Mouse (Mus musculus) mature B cell (primary cell): ENCODE measurements around the gene Pa2g4.
"Not testable (repeated sequence)": the region's sequence is repeated elsewhere in the genome, so short reads cannot be mapped to it uniquely, and the experiment has no call there.

Source experiments
- in situ Hi-C: fragments of 300-500 bp; cut with MboI; formaldehyde crosslinking; loops from 2 replicates; pipeline ENCODE4 v1.14.3; 2019

Pa2g4 gene

DNA sequence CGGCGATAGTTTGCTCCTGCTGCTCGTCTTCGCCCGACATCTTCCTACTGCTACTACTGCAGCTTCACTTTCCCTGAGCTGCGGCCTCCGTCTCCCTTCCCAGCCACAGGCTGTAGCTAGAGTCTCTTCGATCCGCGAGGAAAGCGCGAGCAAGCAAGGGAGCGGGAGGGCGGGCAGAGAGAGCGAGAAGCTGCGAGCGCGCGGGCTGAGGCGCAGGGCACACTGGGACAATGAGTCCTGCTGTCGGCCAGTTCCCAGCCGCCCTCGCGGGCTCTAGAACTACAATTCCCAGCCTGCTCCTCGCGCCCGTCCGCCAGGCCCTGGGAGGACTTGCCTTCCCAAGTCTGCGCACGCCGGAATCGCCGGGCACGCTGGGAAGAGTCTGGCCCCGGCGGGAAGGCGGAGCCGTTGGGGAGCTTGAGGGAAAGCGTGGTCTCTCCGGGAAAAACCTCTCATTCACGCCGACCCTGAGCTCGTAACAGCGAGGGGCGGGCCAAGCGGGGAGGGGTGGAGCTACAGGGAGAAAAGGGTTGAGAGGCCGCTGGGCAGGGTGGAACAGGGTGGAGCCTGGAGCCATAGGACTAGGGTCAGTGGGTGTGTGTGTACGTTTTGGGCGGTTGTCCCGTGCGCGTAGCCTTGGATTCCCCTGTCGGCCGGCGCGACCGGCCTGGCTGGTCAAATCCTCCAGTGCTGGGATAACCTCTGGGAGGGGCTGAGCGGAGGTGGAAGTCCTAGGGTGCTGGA lies at the start of gene Pa2g4:
TSS of gene Pa2g4 (minus strand) at position 200 of the 744 bp plus-strand sequence.
- in situ Hi-C loops, result no loop called here

DNA sequence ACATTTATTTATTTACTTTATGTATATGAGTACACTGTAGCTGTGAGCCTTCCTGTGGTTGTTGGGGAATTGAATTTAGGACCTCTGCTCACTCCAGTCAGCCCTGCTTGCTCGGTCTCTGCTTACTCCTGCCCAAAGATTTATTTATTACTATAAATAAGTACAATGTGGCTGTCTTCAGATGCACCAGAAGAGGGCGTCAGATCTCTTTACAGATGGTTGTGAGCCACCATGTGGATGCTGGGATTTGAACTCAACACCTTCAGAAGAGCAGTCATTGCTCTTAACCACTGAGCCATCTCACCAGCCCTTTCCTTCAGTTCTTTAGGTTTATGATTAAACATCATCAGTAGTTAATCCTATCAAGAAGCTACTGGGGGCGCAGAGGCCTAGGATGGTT lies 49.1 kb upstream of the Pa2g4 start:
- in situ Hi-C loops, result no loop called here

DNA sequence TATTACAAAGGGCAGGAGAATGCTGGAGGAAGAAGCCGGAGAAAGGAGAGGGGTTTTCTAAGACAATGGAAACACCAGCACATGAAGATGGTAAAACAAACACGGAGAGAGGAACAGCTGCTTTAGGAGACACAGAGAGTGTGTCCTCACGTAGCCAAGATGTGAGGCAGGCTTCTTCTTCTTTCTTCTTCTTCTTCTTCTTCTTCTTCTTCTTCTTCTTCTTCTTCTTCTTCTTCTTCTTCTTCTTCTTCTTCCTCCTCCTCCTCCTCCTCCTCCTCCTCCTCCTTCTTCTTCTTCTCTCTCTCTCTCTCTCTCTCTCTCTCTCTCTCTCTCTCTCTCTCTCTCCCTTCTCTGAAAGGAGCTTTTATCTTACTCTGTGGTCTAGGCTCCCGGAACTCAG lies 48.0 kb upstream of the Pa2g4 start:
- in situ Hi-C loops, result not testable (repeated sequence)

DNA sequence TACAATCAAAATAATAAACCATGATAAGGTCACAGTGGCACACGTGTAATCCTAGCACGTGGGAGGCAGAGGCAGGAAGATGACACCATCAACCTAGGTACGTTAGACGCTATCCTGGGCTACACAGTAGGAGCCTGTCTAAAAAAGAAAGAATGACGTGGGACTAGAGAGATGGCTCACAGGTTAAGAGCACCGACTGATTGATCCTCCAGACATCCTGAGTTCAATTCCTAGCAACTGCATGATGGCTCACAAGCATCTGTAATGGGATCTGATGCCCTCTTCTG lies 47.3 kb upstream of the Pa2g4 start:
- in situ Hi-C loops, result no loop called here

DNA sequence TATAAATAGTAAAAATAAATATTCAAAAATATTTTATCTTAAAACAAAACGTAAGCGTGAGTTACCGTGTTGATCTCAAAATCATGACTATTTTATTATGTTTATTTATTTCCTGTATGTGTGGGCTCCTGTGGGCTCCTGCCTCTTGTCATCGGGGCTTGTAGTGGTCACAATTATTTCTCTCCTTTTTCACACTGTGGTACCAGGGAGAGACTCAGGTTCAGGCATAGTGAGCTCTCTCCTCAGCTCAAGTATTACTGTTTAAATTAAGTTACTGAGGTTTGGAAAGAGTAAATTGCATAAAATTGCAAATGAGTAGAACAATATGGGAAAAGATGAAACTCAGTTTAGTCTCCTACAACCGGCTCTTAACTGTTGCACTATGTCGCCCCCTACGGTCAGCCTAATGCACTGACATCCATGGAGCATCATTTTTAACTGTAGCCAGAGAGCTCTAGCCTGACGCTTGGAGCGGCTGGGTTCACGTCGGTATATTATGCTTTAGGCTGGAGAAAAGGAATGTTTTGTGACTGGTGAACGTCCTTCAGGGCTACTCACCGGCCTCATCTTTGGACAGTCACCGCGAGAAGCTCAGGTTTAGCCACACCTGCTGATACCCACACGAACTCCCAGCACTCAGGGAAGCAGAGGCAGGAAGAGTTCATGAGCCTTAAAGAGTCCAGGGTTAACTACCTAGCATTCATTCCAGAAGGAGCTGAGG lies 46.8 kb upstream of the Pa2g4 start:
- in situ Hi-C loops, result no loop called here

DNA sequence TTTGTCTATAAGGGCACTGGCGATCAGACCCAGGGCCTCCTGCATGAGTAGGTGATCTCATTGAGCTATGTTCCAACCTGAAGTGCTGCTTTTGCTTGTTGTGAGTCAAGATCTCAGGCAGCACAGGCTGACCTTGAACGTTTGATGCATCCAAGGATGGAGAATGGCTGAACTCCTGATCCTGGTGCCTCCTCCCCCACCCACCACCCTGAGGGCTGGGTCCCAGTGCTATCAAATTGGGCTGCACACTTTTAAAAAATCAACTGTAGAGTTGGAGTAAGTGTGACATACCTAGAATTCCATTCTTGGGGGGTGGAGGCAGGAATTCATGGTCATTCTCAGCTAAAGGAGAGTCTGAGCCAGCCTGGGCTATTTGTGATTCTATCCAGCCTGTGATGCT lies 40.7 kb upstream of the Pa2g4 start:
- in situ Hi-C loops, result no loop called here

DNA sequence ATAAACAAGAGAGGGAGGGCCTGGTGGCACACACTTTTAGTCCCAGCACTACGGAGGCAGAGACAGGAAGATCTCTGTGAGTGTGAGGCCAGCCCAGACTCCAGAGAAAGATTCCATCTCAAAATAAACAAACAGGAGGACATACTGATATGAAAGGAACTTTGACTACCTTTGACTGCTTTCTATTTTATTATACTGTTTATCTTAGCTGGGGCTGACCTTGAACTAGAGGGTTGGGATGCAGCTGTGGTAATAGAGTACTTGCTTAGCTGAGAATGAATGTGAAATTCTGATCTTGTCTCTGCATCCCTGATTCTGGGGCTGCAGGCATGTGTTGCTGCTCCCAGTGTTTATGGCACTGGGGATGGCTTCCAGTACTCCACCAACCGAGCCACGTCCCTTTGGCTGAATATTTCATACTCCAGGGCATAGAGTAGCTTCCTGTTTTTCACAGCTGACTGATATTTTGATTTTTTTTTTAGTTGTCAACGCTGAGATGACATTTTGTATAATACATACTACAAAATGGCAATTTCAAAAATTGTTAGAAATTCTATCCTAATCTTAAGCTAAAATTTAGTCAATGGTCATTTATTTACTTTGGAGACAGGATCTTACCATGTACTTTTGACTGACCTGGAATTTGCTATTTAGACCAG lies 36.8 kb upstream of the Pa2g4 start:
- in situ Hi-C loops, result no loop called here

DNA sequence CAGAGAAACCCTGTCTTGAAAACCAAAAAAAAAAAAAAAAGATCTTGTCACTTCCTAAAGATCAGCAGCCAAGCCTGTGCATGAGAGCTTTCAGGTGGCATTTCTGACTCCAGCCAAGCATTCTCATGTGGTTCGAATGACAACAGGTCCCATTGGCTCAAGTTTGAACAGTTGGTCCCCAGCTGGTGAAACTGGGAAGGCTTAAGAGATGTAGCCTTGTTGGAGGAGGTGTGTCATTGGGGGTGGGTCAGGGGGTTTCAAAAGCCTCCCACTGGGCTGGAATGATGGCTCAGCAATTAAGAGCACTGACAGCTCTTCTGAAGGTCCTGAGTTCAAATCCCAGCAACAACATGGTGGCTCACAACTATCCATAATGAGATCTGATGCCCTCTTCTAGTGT lies 35.7 kb upstream of the Pa2g4 start:
- in situ Hi-C loops, result no loop called here

DNA sequence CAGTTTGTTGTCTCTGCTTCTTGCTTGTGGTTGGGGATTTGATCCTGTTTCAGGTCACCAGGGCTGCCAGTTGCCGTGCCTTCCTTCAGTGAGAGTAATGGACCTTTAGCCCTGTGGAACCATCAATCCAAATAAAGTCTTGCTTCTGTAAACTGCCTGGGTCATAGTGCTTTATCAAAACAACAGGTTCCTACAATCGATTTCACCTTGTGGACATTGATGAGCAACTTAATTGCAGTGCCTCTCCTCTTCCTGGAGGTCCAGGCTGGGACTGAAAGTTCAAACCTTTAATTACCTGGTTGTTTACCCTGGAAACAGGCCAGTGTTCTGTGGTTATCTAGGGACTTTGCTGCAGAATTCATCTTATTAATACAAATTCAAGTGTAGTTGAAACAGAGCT lies 32.7 kb upstream of the Pa2g4 start:
- in situ Hi-C loops, result no loop called here

DNA sequence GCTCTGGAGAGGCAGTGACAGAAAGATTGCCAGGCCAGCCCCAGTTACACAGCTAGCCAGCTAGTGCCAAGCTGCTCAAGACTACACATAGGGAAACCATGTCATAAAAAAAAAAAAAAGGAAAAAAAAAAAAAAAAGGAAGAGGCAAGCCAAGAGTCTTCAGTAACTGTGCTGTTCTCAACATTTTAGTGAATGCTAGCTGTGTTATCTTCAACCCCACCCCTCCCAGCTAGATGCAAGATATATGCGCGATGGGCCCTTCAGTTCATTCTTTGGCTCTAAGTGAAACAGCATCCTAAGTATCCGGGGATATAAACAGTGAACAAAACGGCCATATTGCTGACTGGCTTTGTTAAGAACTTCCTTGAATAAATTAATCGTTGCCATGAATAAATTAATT lies 27.0 kb upstream of the Pa2g4 start:
- in situ Hi-C loops, result no loop called here

DNA sequence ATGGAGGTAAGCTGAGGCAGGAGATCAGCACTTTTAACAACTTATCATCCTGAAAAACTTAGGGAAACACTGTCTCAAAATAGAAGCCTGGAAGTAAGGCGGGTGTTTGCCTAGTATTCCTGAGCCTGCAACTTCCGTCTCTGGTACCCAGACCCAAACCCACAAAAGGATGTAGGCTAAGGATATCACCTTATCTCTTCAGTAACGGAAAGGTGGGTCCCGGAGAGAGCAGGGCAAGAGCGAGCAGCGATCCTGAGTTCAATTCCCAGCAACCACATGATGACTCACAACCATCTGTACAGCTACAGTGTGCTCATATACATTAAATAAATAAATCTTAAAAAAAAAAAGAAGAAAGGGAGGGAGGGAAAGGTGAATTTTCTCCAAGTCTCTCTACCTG lies 25.6 kb upstream of the Pa2g4 start:
- in situ Hi-C loops, result no loop called here

DNA sequence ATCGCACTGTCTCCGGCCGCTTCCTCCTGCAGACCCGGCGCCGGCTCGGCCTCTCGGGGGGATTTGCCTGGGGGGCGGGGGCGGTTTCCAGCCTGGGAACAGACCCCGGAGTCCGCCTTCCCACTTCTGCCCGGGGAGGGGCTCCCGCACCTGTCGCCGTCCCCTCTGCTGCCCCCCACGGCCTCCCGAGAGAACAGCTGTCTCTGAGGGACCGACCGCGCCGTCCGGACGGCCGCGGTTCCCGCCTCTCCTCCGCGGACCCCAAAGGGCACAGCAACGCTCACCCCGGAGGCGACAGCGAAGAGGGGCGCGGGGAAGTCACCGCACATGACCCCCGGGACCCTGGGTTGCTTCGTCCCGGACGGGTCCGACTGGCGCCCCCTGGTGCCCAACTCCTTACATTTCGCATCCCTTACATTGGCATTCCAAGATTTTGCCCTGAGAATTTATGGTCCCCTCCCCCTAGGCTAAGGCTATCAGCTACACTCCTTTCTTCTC lies 24.5 kb upstream of the Pa2g4 start:
- in situ Hi-C loops, result no loop called here

DNA sequence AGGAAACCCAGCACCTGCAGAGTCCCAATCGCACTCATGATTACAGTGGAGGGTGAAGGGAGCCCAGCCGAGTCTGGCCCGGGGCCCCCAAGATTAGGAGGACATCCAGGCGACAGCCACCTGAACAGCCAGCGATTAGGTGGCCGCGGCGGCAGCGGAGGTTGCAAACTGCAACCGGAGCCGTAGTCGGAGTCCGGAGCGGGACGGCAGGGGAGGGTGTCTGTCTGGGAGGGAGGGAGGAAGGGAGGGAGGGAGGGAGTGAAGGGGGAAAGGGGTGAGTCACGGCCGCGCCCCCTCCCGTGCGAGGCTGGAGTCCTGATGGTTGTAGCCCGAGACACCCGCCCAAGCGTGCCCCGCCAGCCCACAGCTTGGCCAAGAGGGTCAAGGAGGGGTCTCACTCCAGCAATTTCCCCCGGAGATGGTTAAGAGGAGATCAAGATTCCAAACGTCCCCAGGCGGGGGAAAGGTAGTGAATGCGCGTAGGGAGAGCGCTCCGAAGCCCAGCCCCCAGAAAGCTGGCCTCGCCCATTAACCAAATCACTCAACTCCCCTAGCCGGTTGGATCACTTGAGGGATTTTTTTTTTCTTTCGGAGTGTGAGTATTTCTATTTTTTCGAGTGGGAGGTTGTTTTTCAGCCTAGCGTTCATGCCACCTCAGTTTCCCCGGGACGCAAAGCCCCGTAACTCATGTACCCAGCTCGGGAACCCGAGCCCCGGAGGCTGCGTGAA lies 23.8 kb upstream of the Pa2g4 start, which contains the start of gene Erbb3:
TSS of gene Erbb3 (minus strand) at position 189 of the 729 bp plus-strand sequence.
- in situ Hi-C loops, result no loop called here

DNA sequence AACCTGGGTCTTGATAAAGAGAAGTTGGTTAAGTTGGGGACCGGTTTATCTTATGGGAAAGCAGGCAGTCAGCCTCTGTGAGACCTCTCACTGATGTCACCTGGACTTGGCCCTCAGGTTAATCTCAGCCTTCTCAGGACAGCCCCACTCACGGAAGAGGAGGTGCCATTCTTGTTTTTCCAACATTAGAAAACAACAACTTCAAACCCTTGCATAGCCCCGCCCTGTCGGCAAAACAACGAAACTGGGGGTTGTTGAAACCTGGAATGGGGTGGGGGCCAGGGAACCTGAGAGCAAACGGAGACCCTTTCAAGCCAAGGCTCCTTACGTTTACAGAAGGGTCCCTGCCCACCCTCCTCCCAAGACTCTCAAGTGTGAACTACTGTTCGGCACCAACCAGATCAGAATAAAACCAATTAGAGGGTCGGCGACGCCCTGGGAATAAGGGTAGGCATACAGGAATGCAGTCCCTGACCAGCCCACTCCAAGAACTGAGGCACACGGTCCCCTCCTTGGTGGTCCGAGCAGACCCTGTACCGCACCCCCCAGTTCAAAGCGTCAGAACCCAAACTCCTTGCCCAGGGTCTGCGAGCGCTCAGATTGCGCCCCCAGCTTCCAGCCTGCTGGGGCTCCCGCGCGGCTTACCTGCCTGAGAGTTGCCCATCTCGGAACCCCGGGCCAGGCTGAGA lies 23.1 kb upstream of the Pa2g4 start:
- in situ Hi-C loops, result no loop called here

DNA sequence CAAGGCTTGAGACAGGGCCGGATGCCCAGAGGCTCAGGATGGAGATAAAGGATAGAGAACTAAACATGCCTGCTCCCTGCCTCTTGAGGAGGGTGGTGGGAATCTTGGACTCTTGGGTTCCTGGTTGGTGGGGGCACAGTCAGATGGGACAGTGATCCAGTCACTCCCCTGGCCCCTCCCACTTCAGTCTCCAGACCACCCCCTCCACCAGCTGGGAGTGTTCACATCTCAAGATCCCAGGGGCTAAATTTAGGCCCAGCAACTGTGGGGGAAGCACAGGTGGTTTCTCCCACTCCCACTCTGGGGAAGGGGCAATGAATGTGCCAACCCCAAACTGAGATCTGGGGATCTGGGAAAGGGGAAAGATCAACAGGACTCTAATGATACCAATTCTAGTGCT lies 22.3 kb upstream of the Pa2g4 start:
- in situ Hi-C loops, result no loop called here

DNA sequence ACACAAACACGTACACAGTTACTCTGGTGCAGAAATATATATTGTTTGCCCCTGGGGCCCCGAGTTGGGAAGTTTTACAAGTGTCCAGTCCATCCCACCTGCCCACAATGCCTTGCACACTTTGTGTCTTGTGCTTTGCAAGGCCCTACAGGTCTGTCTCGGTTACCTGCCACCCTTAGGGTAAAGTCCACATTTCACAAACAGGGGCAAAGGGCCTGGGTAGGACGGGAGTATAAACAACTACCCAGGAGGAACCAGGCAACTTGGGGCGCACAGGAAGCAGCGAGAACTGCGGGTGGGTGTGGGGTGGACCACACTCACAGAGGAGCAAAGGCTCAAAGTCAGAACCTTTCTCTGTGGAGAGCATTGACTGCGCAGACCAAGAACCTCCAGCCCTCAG lies 21.9 kb upstream of the Pa2g4 start:
- in situ Hi-C loops, result no loop called here

DNA sequence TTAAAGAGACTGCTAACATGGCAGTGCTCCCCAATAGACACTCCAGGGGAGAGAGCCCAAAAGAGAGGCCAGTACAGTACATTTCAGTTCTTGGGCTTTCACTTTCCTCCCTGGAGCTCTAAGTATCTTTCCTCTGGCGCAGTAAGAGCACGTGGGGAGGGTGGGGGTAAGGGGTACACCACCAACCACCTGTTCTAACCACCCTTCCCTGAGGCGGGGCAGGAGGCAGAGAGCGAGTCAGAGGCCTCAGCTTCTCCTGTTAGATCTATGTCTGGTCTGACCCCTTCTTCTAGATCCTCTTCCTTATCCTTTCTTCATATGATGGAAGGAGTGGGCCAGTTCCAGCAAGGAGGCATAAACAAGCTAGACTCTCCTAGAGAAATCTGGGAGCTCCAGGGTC lies 21.3 kb upstream of the Pa2g4 start:
- in situ Hi-C loops, result no loop called here

DNA sequence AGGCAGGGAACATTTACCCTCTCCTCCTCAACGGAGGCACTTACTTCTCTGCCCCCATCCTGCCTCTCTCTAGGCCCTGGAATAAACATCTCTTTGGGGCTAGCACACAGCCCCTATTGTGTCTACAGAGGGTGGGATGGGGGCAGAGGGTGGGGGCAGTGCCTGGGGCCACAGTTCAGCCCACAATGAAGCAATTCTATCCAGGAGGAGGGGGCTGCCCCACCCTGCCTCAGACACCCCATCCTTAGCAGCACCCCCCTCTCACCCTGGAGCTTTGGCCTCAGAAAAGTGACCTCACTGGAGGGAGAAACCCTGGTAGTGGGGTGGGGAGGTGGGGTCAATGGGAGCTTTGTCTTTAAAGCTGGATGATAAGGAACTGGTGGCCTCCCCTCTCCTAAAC lies 20.8 kb upstream of the Pa2g4 start:
- in situ Hi-C loops, result no loop called here

DNA sequence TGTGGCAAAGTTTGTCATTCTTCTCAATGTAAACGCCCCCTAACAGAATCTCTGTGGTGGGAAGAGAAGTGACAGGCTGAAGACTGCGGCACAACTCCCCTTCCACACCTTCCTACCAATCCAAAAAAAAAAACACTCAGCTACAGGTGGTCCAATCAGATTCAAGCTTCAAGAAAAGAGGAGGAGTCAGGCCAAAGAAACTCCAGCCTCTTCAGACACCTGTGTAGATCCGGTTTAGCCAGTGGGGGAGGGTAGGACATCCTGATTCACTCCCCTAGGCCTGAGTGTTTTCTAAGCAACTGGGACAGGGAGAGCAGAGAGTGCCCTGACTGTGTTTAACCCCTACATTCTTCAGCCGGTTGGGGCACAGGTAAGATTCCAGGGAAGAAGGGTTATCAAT lies 18.6 kb upstream of the Pa2g4 start:
- in situ Hi-C loops, result no loop called here

DNA sequence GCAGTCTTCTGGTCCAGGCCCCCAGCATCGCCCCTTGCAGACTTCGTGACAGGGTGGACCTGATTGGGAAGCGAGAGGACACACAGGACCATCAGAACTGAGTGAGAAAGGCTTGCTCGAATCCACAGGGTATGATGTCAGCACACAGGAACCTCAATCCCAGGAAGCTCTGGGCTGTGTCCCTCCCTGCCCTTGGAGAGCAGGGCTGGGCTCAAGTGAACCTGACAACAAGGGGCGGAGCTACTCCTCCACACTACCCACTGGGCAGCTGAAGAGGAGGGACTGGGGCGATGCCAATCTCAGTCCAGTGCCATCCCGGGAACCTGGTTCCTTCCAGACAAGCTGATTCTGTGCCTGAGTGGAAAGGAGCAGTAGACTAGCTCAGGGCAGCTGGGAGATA lies 17.9 kb upstream of the Pa2g4 start:
- in situ Hi-C loops, result no loop called here

DNA sequence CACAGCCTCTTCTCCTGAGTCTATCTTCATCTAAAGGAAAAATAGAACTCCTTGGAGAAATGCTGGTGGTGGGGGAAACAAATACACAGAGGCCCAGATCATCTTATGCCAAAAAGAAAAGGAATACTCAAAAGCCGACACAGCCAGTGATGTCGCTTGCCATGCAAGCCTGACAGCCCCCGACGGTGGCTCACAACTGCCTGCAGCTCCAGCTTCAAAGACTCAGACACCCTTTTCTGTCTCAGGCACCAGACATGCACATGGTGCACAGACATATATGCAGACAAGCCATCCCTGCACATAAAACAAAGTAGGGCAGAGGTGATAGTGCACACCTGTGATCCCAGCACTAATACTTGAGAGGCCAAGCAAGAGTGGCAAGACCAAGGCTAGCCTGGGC lies 13.9 kb upstream of the Pa2g4 start:
- in situ Hi-C loops, result no loop called here

DNA sequence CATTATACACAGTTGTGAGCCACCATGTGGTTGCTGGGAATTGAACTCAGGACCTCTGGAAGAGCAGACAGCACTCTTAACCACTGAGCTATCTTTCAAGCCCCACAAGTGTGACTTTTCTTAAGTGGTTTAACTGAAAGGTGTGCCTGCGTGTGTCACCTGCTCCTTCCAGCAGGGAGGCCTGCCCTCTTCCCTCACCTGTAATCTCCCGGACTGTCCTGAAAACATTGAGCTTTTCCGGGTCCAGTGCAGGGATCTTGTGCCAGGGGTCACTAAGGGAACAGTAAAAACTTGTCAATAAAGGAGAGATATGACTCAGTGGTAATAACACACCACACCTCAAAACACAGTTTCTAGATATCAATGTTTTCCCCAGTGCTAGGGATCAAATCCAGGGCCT lies 13.5 kb upstream of the Pa2g4 start:
- in situ Hi-C loops, result no loop called here
